Mouse (Mus musculus): ENCODE measurements around the gene Stk24.

GRCm38 (mm10) chr14:121291881-121292280 is 87.9 kb downstream of the Stk24 start:
- no peak for TF ChIP-seq EP300 (IDR thresholded peaks at IDR 0.05)
- no peak for TF ChIP-seq CTCF (IDR thresholded peaks at IDR 0.05)
